Mouse (Mus musculus): ENCODE results near the gene Ptgis.

- TF ChIP-seq CTCF (IDR thresholded peaks at IDR 0.05; ENCODE audit: low read depth) (no peak), EP300 (IDR thresholded peaks at IDR 0.05; ENCODE audit: low read depth) (no peak)
These were observed 27.9 kb downstream of the Ptgis start for GRCm38 (mm10) chr2:167212551-167212950.
